Mouse (Mus musculus) heart, embryonic 16.5 days (tissue): ENCODE data around the gene Sgpp2. TPM values are rescaled to one million over a fixed set of nuclear protein-coding genes. Genes with fewer than 3 reads are reported as not detected.
A peak's percentile ranks its signal among the peaks of the same experiment; 100 is the strongest.

Experiments
- ATAC-seq: fragments of 200-750 bp; cut with Nextera tagmentation; replicated peaks from 2 replicates; pipeline ENCODE4 v1.8.0; 2017; ENCODE audit warnings: moderate number of reproducible peaks; ENCODE audit not compliant: insufficient read depth, low FRiP score; ENCODE audit errors: extremely low read depth
- H3K27ac ChIP-seq: fragments of 300-500 bp; sonication (generic); 2 replicates; pipeline ENCODE4 v1.5.1; 2014; ENCODE audit warnings: mild to moderate bottlenecking, low read length, control low read depth, moderate library complexity
- H3K27me3 ChIP-seq: fragments of 300-500 bp; sonication (generic); 2 replicates; pipeline ENCODE4 v1.6.1; 2014; ENCODE audit warnings: low read length, mixed read lengths; ENCODE audit not compliant: control insufficient read depth, insufficient read depth
- H3K36me3 ChIP-seq: fragments of 300-500 bp; sonication (generic); 2 replicates; pipeline ENCODE4 v1.6.1; 2014; ENCODE audit not compliant: control insufficient read depth, insufficient read depth
- H3K4me1 ChIP-seq: fragments of 300-500 bp; sonication (generic); 2 replicates; pipeline ENCODE4 v1.6.1; 2014; ENCODE audit warnings: low read length, mixed read lengths; ENCODE audit not compliant: control insufficient read depth, insufficient read depth
- H3K4me2 ChIP-seq: fragments of 300-500 bp; sonication (generic); 2 replicates; pipeline ENCODE4 v1.6.1; 2014; ENCODE audit warnings: low read depth, mild to moderate bottlenecking, control low read depth, low read length
- H3K4me3 ChIP-seq: fragments of 300-500 bp; sonication (generic); 2 replicates; pipeline ENCODE4 v1.5.1; 2014; ENCODE audit warnings: mild to moderate bottlenecking, control low read depth, low read length
- H3K9ac ChIP-seq: fragments of 300-500 bp; sonication (generic); 2 replicates; pipeline ENCODE4 v1.6.1; 2014; ENCODE audit warnings: low read length, control low read depth
- H3K9me3 ChIP-seq: fragments of 300-500 bp; sonication (generic); replicated peaks from 2 replicates; pipeline ENCODE4 v1.6.1; 2016; ENCODE audit warnings: low read length; ENCODE audit not compliant: control insufficient read depth
- WGBS: fragments of 180-500 bp; shearing (Covaris S2); extraction: QIAGEN DNeasy Blood & Tissue Kit; methylation state at CpG from one replicate; pipeline ENCODE4 v1.1.7; 2014; 5-methylcytosine and 5-hydroxymethylcytosine counted together
- polyA plus RNA-seq: library from polyadenylated mRNA; unstranded; fragments of >200 nt; fragmentation: Nextera tagmentation; extraction: Ambion mirVana; gene quantifications from 2 replicates; pipeline ENCODE4 v1.2.1, GENCODE M21; 2015

Gene Sgpp2
- polyA plus RNA-seq, 1 experiment from 2014 or later, result 0.28 TPM

DNA sequence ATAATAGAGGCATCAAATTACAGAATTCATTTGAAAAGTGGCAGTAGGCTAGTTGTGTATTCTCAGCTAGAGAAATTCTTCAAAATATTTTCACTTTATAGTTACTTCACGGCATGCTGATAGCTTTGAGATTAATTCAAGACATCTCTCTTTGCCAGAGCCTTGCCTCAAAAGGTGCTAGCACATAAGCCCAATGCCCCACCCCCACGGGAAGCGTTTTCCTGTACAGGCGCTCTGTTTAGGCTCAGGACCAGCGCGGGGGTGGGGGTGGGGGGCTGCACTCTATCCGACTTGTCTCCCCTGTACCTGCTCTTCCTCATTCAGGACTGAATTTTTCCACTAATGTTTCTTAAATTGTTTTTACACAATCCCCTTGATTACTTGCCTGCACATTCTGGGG, 1.3 kb downstream of the Sgpp2 start:
- ATAC-seq, result no peak
- H3K4me2 ChIP-seq, result peak overlapping the region; percentile 90; the same call in 1 of the 2 replicates
- no peak overlapping the region for H3K9ac ChIP-seq
- peaks cover 12% of the 10 kb centered on the region; the same call in 1 of the 2 replicates for H3K4me1 ChIP-seq
- H3K27ac ChIP-seq, result no peak overlapping the region
- no peaks in the 10 kb centered on the region for H3K9me3 ChIP-seq
- no peak overlapping the region; the same call in 1 of the 2 replicates for H3K4me3 ChIP-seq
- 3% methylated on average over 7 of the region's 7 CpGs for WGBS
- no peaks in the 10 kb centered on the region for H3K36me3 ChIP-seq
- H3K27me3 ChIP-seq, result peaks cover 34% of the 10 kb centered on the region

GRCm38 (mm10) chr1:78312917-78313316, 2.8 kb downstream of the Sgpp2 start:
- Histone ChIP-seq H3K4me1 (peaks cover 12% of the 10 kb centered on the region; the same call in 1 of the 2 replicates), H3K9me3 (no peaks in the 10 kb centered on the region), H3K27ac (no peak overlapping the region), H3K4me2 (no peak overlapping the region), H3K27me3 (peaks cover 30% of the 10 kb centered on the region), H3K4me3 (no peak overlapping the region), H3K9ac (no peak overlapping the region), H3K36me3 (no peaks in the 10 kb centered on the region)
- no peak for ATAC-seq
- WGBS, result 61% methylated on average over 4 of the region's 4 CpGs

DNA sequence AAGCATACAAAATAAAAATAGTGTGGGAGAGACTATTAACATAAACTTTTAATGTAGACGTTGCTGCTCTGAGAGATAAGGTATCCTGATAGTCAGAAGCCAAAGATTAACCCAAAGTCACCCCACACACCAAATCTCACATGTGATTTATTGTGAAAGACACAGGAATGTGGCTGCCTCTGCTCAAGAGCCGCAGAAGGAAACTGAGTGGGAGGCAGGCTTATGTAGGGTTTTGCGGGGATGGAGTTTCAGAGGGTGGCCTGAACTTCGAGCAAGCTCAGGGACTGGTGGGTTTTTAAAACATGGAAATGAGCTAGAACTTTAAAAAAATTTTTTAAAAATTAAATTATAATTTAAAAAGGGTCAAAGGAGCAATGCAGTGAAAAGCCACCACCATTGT, 3.8 kb downstream of the Sgpp2 start:
- ATAC-seq, result no peak
- H3K9me3 ChIP-seq, result no peaks in the 10 kb centered on the region
- H3K4me1 ChIP-seq, result peaks cover 12% of the 10 kb centered on the region; the same call in 1 of the 2 replicates
- WGBS, result 62% methylated on average over 4 of the region's 4 CpGs
- no peak overlapping the region for H3K9ac ChIP-seq
- no peak overlapping the region for H3K27ac ChIP-seq
- H3K4me2 ChIP-seq, result no peak overlapping the region
- no peak overlapping the region for H3K4me3 ChIP-seq
- H3K27me3 ChIP-seq, result peaks cover 26% of the 10 kb centered on the region
- no peaks in the 10 kb centered on the region for H3K36me3 ChIP-seq

- WGBS, result 82% methylated on average over 13 of the region's 13 CpGs
- no peaks in the 10 kb centered on the region for H3K4me1 ChIP-seq
- no peaks in the 10 kb centered on the region for H3K36me3 ChIP-seq
- no peak overlapping the region for H3K4me2 ChIP-seq
- H3K27me3 ChIP-seq, result 0 out of 2 replicates have a peak, but pooled peaks cover 2% of the 10 kb centered on the region
- H3K27ac ChIP-seq, result no peak overlapping the region
- H3K4me3 ChIP-seq, result no peak overlapping the region
- no peak overlapping the region for H3K9ac ChIP-seq
- H3K9me3 ChIP-seq, result no peaks in the 10 kb centered on the region
- ATAC-seq, result no peak
Measured at GRCm38 (mm10) chr1:78318089-78318760, 8.1 kb downstream of the Sgpp2 start.

GRCm38 (mm10) chr1:78320291-78320690, 10.1 kb downstream of the Sgpp2 start:
- no peak overlapping the region for H3K4me3 ChIP-seq
- ATAC-seq, result no peak

GRCm38 (mm10) chr1:78322098-78322778, 12.1 kb downstream of the Sgpp2 start:
- Histone ChIP-seq H3K4me2 (no peak overlapping the region), H3K9me3 (no peaks in the 10 kb centered on the region), H3K4me1 (no peaks in the 10 kb centered on the region), H3K4me3 (no peak overlapping the region), H3K9ac (no peak overlapping the region), H3K27me3 (0 out of 2 replicates have a peak, but pooled peaks cover 2% of the 10 kb centered on the region), H3K27ac (no peak overlapping the region), H3K36me3 (no peaks in the 10 kb centered on the region)
- no peak for ATAC-seq
- WGBS, result 48% methylated on average over 7 of the region's 7 CpGs

More at GRCm38 (mm10) chr1:78320291-78320690, 10.1 kb downstream of the Sgpp2 start:
- no peak overlapping the region for H3K9ac ChIP-seq
- H3K4me2 ChIP-seq, result no peak overlapping the region
- H3K4me1 ChIP-seq, result no peaks in the 10 kb centered on the region
- 0 out of 2 replicates have a peak, but pooled peaks cover 2% of the 10 kb centered on the region for H3K27me3 ChIP-seq
- no peak overlapping the region for H3K27ac ChIP-seq
- no peaks in the 10 kb centered on the region for H3K9me3 ChIP-seq
- WGBS, result 84% methylated on average over 3 of the region's 3 CpGs
- H3K36me3 ChIP-seq, result no peaks in the 10 kb centered on the region

DNA sequence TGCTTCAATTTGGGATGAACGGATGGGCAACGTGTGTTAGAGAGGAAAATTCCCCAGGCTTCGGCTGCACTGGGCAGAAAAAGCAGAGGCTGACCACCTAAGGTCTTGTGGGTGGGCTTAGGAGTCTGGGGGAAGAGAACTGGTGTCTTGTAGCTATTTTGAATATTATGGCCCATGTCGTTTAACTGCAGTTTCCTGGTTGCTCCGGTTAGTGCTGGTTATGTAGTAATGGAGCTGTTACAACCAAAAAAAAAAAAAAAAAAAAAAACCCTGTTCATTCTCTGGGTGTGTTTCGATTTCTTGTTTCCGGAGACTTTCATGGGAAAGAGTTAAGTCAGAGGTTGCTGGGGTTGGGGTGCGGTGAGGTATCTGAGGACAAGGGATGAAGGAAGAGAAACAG, 12.7 kb downstream of the Sgpp2 start:
- Histone ChIP-seq H3K4me3 (no peak overlapping the region), H3K9ac (no peak overlapping the region), H3K4me1 (no peaks in the 10 kb centered on the region), H3K27ac (no peak overlapping the region), H3K36me3 (no peaks in the 10 kb centered on the region), H3K9me3 (no peaks in the 10 kb centered on the region), H3K27me3 (0 out of 2 replicates have a peak, but pooled peaks cover 2% of the 10 kb centered on the region), H3K4me2 (no peak overlapping the region)
- WGBS, result 86% methylated on average over 8 of the region's 8 CpGs
- ATAC-seq, result no peak

DNA sequence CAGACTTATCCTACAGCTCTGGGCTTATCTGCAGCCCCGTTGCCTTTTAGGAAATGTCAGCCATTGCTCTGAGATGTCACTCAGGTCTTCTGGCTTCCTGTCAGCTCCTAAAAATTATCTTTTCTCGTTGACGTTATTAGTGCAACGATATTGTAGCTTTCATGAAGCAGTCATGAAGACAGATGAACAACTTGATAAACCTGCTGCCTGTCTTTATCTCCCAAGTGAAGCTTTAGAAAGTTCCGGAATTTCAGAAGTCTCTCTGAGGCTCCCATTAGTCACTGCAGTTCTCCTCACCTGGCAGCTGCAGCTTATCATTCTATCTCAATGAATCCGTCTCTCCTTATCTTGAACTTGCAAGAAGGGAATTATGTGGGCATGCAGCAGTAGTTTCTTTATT, 13.9 kb downstream of the Sgpp2 start:
- Histone ChIP-seq H3K4me2 (no peak overlapping the region), H3K9me3 (no peaks in the 10 kb centered on the region), H3K36me3 (no peaks in the 10 kb centered on the region), H3K9ac (no peak overlapping the region), H3K4me1 (peaks cover 7% of the 10 kb centered on the region), H3K27ac (no peak overlapping the region), H3K27me3 (no peaks in the 10 kb centered on the region), H3K4me3 (no peak overlapping the region)
- 34% methylated on average over 6 of the region's 6 CpGs for WGBS
- ATAC-seq, result no peak

GRCm38 (mm10) chr1:78325851-78326250, 15.7 kb downstream of the Sgpp2 start:
- no peak for ATAC-seq
- no peak overlapping the region for H3K27ac ChIP-seq
- no peaks in the 10 kb centered on the region for H3K27me3 ChIP-seq
- H3K9ac ChIP-seq, result no peak overlapping the region
- H3K36me3 ChIP-seq, result no peaks in the 10 kb centered on the region
- H3K4me1 ChIP-seq, result peaks cover 10% of the 10 kb centered on the region
- 66% methylated on average over 6 of the region's 6 CpGs for WGBS
- no peak overlapping the region for H3K4me2 ChIP-seq
- H3K9me3 ChIP-seq, result no peaks in the 10 kb centered on the region
- H3K4me3 ChIP-seq, result no peak overlapping the region
